In the genomic region with DNA sequence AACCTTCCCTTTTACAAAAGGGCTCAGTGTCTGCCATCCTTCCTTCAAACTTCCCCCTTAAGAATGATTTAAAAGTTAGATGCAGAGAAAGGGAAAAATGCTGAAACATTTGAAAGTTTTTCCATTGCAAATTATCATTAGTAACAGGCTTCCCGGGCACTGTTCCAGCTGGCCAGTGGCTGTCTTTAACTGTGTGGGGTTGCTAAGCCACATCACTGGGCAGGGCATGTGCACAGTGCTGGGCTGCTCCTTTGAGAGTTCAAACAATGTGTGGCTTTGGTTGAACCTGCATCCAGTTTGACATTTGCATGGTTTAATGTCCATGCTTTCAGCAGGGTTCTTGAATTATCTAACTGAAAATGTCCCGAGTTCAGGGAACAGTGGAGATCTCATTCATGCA, we compare ENCODE assay signal across 10 mouse cellular contexts.
DNase-seq lines count a peak whose midpoint lies in the region; ATAC-seq and TF ChIP-seq lines count a peak whose summit lies in the region.
"Had no signal": no experiment of that assay in that cellular context is flagged by ENCODE, and none has a peak within 500 bp of the region (broad histone marks: within the 10 kb centered on the region; RNA-seq: fewer than 3 reads in every experiment).

No protein-coding gene starts in this region.

- H3K9me3 ChIP-seq in limb, embryonic 14.5 days (ENCODE audit: control insufficient read depth, low read length), result no peaks in the 10 kb centered on the region
- no peaks in the 10 kb centered on the region for H3K9me3 ChIP-seq in limb, embryonic 10.5 days (replicated peaks)

- H3K9ac ChIP-seq in limb, embryonic 14.5 days (ENCODE audit: low read depth, low read length, severe bottlenecking), result no peak overlapping the region

- no peak for TF ChIP-seq POLR2A in limb, embryonic 14.5 days (IDR thresholded peaks at IDR 0.05; ENCODE audit: borderline replicate concordance, extremely low read depth, insufficient read depth, insufficient read length)

- 47% methylated on average over 2 of the region's 2 CpGs for WGBS in limb, embryonic 14.5 days
- 70% methylated on average over 2 of the region's 2 CpGs for WGBS in limb, embryonic 10.5 days

- DNase-seq in cerebellum, postnatal 14 days, result peak; percentile 20 to 39
- DNase-seq in cerebellum, adult 9-10 months, result no peak
- peak; percentile 51 for DNase-seq in limb, embryonic 14.5 days (ENCODE audit: low spot score)
- DNase-seq in limb, embryonic 10.5 days (ENCODE audit: low spot score), result no peak
- DNase-seq in gastrocnemius, postnatal 10 days, result peak; percentile 67
- DNase-seq in lung, postnatal 14 days, result peak; percentile 59
- DNase-seq in layer of hippocampus, postnatal 14 days (ENCODE audit: low spot score in 2 of 2), result no peak
- DNase-seq: liver; thymus, adult 2 months had no signal

- H3K4me1 ChIP-seq in limb, embryonic 14.5 days (ENCODE audit: control insufficient read depth, insufficient read depth, low read length), result 0 out of 2 replicates have a peak, but pooled peaks cover 2% of the 10 kb centered on the region
- H3K4me1 ChIP-seq in limb, embryonic 10.5 days, result no peaks in the 10 kb centered on the region

- H3K4me3 ChIP-seq in limb, embryonic 14.5 days (replicated peaks; ENCODE audit: low read length), result no peak overlapping the region
- no peak overlapping the region for H3K4me3 ChIP-seq in limb, embryonic 10.5 days

- no peak overlapping the region for H3K27ac ChIP-seq in limb, embryonic 14.5 days (replicated peaks; ENCODE audit: low read depth, low read length)
- H3K27ac ChIP-seq in limb, embryonic 10.5 days, result no peak overlapping the region

- no peak overlapping the region for H3K4me2 ChIP-seq in limb, embryonic 14.5 days (replicated peaks; ENCODE audit: low read depth, low read length, severe bottlenecking)

- no peaks in the 10 kb centered on the region for H3K36me3 ChIP-seq in limb, embryonic 14.5 days (ENCODE audit: control insufficient read depth, insufficient read depth, low read length)
- no peaks in the 10 kb centered on the region for H3K36me3 ChIP-seq in limb, embryonic 10.5 days

- H3K27me3 ChIP-seq in limb, embryonic 14.5 days (ENCODE audit: control insufficient read depth, insufficient read depth, low read length), result no peaks in the 10 kb centered on the region
- H3K27me3 ChIP-seq in limb, embryonic 10.5 days (ENCODE audit: low read depth, poor library complexity, severe bottlenecking), result no peaks in the 10 kb centered on the region

- no peak for ATAC-seq in limb, embryonic 14.5 days (ENCODE audit: low FRiP score, low read depth)
- no peak for ATAC-seq in megakaryocyte progenitor cell, adult 5-6 weeks (replicated peaks; ENCODE audit: poor library complexity)

Comparison
In these comparisons a context has a peak if more than half of its experiments do, and no peak if none do; other contexts are left out.
1. DNase-seq: peak in cerebellum, postnatal 14 days (2 of 2), limb, embryonic 14.5 days (single experiment), gastrocnemius, postnatal 10 days (single experiment) and lung, postnatal 14 days (single experiment); none in cerebellum, adult 9-10 months (single experiment), limb, embryonic 10.5 days (single experiment) and layer of hippocampus, postnatal 14 days (0 of 2).